21 mouse cellular contexts compared by ENCODE assay signal in the genomic region with DNA sequence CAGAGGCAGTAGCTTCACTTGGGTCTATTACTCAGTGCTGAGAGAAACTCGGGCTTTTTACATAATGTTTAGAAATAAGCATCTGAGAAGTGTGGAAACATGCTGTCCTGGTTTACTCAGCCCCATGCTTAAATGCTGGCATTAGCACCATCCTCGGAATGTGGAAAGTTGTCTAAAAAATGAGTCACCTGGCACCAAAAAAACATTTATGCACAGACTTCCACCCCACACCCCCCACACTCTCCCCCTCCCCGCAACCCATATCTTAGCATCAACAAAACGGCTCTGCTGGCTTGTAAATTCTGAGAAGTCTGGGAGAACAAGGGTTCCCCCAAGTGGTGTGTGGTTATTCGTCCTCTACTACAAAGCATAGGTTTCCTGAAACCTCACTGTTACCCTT. TPM values are rescaled to one million over a fixed set of nuclear protein-coding genes. Genes with fewer than 3 reads are reported as not detected.
DNase-seq lines count a peak whose midpoint lies in the region; ATAC-seq and TF ChIP-seq lines count a peak whose summit lies in the region.
"Had no signal": no experiment of that assay in that cellular context is flagged by ENCODE, and none has a peak within 500 bp of the region (broad histone marks: within the 10 kb centered on the region; RNA-seq: fewer than 3 reads in every experiment).

No protein-coding gene starts in this region.

- no peaks in the 10 kb centered on the region for H3K36me3 ChIP-seq in forebrain, postnatal 0 days (ENCODE audit: insufficient read depth)
- no peaks in the 10 kb centered on the region for H3K36me3 ChIP-seq in forebrain, embryonic 15.5 days
- H3K36me3 ChIP-seq: embryonic facial prominence, embryonic 13.5 days; hindbrain, embryonic 10.5 days; liver, embryonic 12.5 days; lung, embryonic 15.5 days; neural tube, embryonic 15.5 days had no signal

- no peak overlapping the region for H3K27ac ChIP-seq in forebrain, postnatal 0 days (ENCODE audit: low read depth, low read length)
- H3K27ac ChIP-seq in forebrain, embryonic 15.5 days (replicated peaks) = no peak overlapping the region
- H3K27ac ChIP-seq: embryonic facial prominence, embryonic 13.5 days; hindbrain, embryonic 10.5 days; liver, embryonic 12.5 days; lung, embryonic 15.5 days; neural tube, embryonic 15.5 days; stomach, postnatal 0 days had no signal

- H3K27me3 ChIP-seq in forebrain, postnatal 0 days (ENCODE audit: insufficient read depth, low read length) = no peaks in the 10 kb centered on the region
- no peaks in the 10 kb centered on the region for H3K27me3 ChIP-seq in forebrain, embryonic 15.5 days
- H3K27me3 ChIP-seq: embryonic facial prominence, embryonic 13.5 days; liver, embryonic 12.5 days; lung, embryonic 15.5 days; neural tube, embryonic 15.5 days had no signal

- no peak overlapping the region for H3K4me2 ChIP-seq in forebrain, postnatal 0 days (ENCODE audit: low read depth)
- H3K4me2 ChIP-seq in forebrain, embryonic 15.5 days (replicated peaks) = no peak overlapping the region
- H3K4me2 ChIP-seq: embryonic facial prominence, embryonic 13.5 days; liver, embryonic 12.5 days; lung, embryonic 15.5 days; neural tube, embryonic 15.5 days had no signal

- no peaks in the 10 kb centered on the region for H3K4me1 ChIP-seq in forebrain, postnatal 0 days (ENCODE audit: insufficient read depth)
- H3K4me1 ChIP-seq in forebrain, embryonic 15.5 days = no peaks in the 10 kb centered on the region
- H3K4me1 ChIP-seq: embryonic facial prominence, embryonic 13.5 days; hindbrain, embryonic 10.5 days; liver, embryonic 12.5 days; lung, embryonic 15.5 days; neural tube, embryonic 15.5 days had no signal

- peak; percentile 40 for TF ChIP-seq CTCF in forebrain, postnatal 0 days (IDR thresholded peaks at IDR 0.05; ENCODE audit: low read depth)

- intact Hi-C loops in left cerebral cortex, postnatal 14 days (cut with DNase I) = no loop called here

- ATAC-seq in forebrain, postnatal 0 days = peak; percentile 45; the same call in 1 of the 2 replicates
- ATAC-seq in forebrain, embryonic 15.5 days (replicated peaks) = no peak
- ATAC-seq: activated CD4-positive, CD25-positive, alpha-beta regulatory T cell, adult 4 months; inflammation-experienced regulatory T-cells, adult 6 months; liver, embryonic 12.5 days had no signal

- WGBS in forebrain, postnatal 0 days = 46% methylated on average over 5 of the region's 5 CpGs
- WGBS in forebrain, embryonic 15.5 days = 61% methylated on average over 5 of the region's 5 CpGs

- no peaks in the 10 kb centered on the region for H3K9me3 ChIP-seq in forebrain, postnatal 0 days (ENCODE audit: low read length)
- H3K9me3 ChIP-seq in forebrain, embryonic 15.5 days = no peaks in the 10 kb centered on the region
- H3K9me3 ChIP-seq: embryonic facial prominence, embryonic 13.5 days; hindbrain, embryonic 10.5 days; liver, embryonic 12.5 days; lung, embryonic 15.5 days; neural tube, embryonic 15.5 days had no signal

- DNase-seq in forebrain, postnatal 0 days = peak; percentile 30
- peak; percentile 69 for DNase-seq in right cerebral cortex, adult 18-20 months
- DNase-seq in right cerebral cortex, postnatal 4 days = no peak
- DNase-seq in left cerebral cortex, postnatal 14 days (ENCODE audit: low spot score in 2 of 2) = peak; percentile 37 to 85
- peak; percentile 78 for DNase-seq in telencephalon, adult 2 months (ENCODE audit: low read depth, low spot score)
- no peak for DNase-seq in kidney, adult 11 months
- no peak for DNase-seq in cerebellum, adult 18-20 months
- DNase-seq: adrenal gland, postnatal 25 days; cerebellum, adult 8-10 months; midbrain, embryonic 14.5 days; thymus, postnatal 4 days had no signal

- no peak overlapping the region for H3K9ac ChIP-seq in forebrain, postnatal 0 days
- no peak overlapping the region for H3K9ac ChIP-seq in forebrain, embryonic 15.5 days (replicated peaks)
- H3K9ac ChIP-seq: embryonic facial prominence, embryonic 13.5 days; liver, embryonic 12.5 days; lung, embryonic 15.5 days; neural tube, embryonic 15.5 days had no signal

- no peak overlapping the region for H3K4me3 ChIP-seq in forebrain, postnatal 0 days (ENCODE audit: low read depth, low read length)
- H3K4me3 ChIP-seq in forebrain, embryonic 15.5 days = no peak overlapping the region
- H3K4me3 ChIP-seq: embryonic facial prominence, embryonic 13.5 days; hindbrain, embryonic 10.5 days; liver, embryonic 12.5 days; lung, embryonic 15.5 days; myocyte; neural tube, embryonic 15.5 days had no signal

RNA-seq across cellular contexts. Expression of a gene that starts 30.5 kb away (rescaled TPM):
- 70.3 and 75.9 TPM in 2 replicates for total RNA-seq in forebrain, postnatal 0 days (2014; rRNA removed)
- 88.4 and 97.6 TPM in 2 replicates for polyA plus RNA-seq in forebrain, postnatal 0 days (2015; fragmentation: Nextera tagmentation; extraction: Ambion mirVana)
- 89.6 and 99.7 TPM in 2 replicates for polyA plus RNA-seq in forebrain, embryonic 15.5 days (2015; fragmentation: Nextera tagmentation; extraction: Ambion mirVana)
- 100 to 1,000 TPM; 198 to 199 TPM for total RNA-seq in left cerebral cortex, postnatal 14 days (2021)

Comparison
In these comparisons a context has a peak if more than half of its experiments do, and no peak if none do; other contexts are left out.
1. DNase-seq: peak in forebrain, postnatal 0 days (single experiment), right cerebral cortex, adult 18-20 months (single experiment), left cerebral cortex, postnatal 14 days (2 of 2) and telencephalon, adult 2 months (single experiment); none in right cerebral cortex, postnatal 4 days (single experiment), kidney, adult 11 months (single experiment) and cerebellum, adult 18-20 months (0 of 2).